Mouse (Mus musculus) forebrain, embryonic 12.5 days (tissue): Measurements from ENCODE around the gene Pex13. TPM values are rescaled to one million over a fixed set of nuclear protein-coding genes. Genes with fewer than 3 reads are reported as not detected.
A peak's percentile ranks its signal among the peaks of the same experiment; 100 is the strongest.

Experiments used
- ATAC-seq: fragments of 200-750 bp; cut with Nextera tagmentation; 2 replicates; pipeline ENCODE4 v1.8.0; 2017; ENCODE audit warnings: moderate TSS enrichment; ENCODE audit not compliant: low FRiP score
- H3K27ac ChIP-seq: fragments of 300-500 bp; sonication (generic); 2 replicates; pipeline ENCODE4 v1.5.1; 2016; ENCODE audit warnings: mild to moderate bottlenecking
- H3K27me3 ChIP-seq: fragments of 300-500 bp; sonication (generic); 2 replicates; pipeline ENCODE4 v1.6.1; 2016; ENCODE audit warnings: mild to moderate bottlenecking
- H3K36me3 ChIP-seq: fragments of 300-500 bp; sonication (generic); replicated peaks from 2 replicates; pipeline ENCODE4 v1.6.1; 2016; ENCODE audit warnings: mild to moderate bottlenecking
- H3K4me1 ChIP-seq: fragments of 300-500 bp; sonication (generic); 2 replicates; pipeline ENCODE4 v1.6.1; 2016
- H3K4me2 ChIP-seq: fragments of 300-500 bp; sonication (generic); 2 replicates; pipeline ENCODE4 v1.6.1; 2016; ENCODE audit warnings: mild to moderate bottlenecking, moderate library complexity
- H3K4me3 ChIP-seq: fragments of 300-500 bp; sonication (generic); replicated peaks from 2 replicates; pipeline ENCODE4 v1.5.1; 2016; ENCODE audit warnings: mild to moderate bottlenecking
- H3K9ac ChIP-seq: fragments of 300-500 bp; sonication (generic); 2 replicates; pipeline ENCODE4 v1.6.1; 2016; ENCODE audit warnings: mild to moderate bottlenecking
- H3K9me3 ChIP-seq: fragments of 300-500 bp; sonication (generic); 2 replicates; pipeline ENCODE4 v1.6.1; 2016
- WGBS: fragments of 180-500 bp; shearing (Covaris S2); methylation state at CpG from one replicate; pipeline ENCODE4 v1.1.7; 2016; 5-methylcytosine and 5-hydroxymethylcytosine counted together
- polyA plus RNA-seq: library from polyadenylated mRNA; unstranded; fragments of >200 nt; fragmentation: Nextera tagmentation; extraction: Ambion mirVana; gene quantifications from 2 replicates; pipeline ENCODE4 v1.2.1, GENCODE M21; 2016

Gene Pex13
- polyA plus RNA-seq, 1 experiment from 2014 or later: 45.9 TPM

DNA sequence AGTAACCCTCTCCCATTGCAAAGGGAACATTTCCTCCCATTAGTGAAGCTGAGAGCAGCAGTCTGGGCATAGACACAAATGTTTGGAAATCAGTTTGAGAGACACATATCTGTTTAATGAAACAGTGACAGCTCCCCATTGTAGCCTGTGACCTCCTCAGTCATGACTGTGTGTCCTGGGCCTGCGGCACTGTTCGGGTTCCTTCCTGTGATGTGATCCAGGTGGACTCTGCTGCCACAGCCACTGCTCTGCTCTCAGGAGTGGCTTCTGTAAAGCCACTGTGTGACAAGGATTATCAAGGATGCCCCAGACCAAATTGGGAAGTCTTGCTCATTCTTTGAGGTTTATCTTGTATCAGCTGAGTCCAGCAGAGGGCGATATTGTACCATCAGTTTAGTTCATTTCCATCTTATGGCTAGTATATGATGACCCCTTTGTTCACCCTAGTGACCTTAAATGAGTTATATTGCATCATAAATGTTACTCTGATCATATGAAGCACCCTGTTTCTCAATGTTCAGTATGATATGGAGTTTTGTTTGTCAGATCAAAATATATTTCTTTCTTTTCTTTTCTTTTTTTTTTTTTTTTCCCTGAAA is 13.4 kb upstream of the Pex13 start:
- Histone ChIP-seq H3K4me1 (no peaks in the 10 kb centered on the region), H3K4me2 (no peak overlapping the region), H3K36me3 (peaks cover 65% of the 10 kb centered on the region), H3K9ac (no peak overlapping the region), H3K27ac (no peak overlapping the region), H3K27me3 (no peaks in the 10 kb centered on the region), H3K4me3 (no peak overlapping the region), H3K9me3 (no peaks in the 10 kb centered on the region)
- no peak for ATAC-seq
- 51% methylated on average over 3 of the region's 3 CpGs for WGBS

DNA sequence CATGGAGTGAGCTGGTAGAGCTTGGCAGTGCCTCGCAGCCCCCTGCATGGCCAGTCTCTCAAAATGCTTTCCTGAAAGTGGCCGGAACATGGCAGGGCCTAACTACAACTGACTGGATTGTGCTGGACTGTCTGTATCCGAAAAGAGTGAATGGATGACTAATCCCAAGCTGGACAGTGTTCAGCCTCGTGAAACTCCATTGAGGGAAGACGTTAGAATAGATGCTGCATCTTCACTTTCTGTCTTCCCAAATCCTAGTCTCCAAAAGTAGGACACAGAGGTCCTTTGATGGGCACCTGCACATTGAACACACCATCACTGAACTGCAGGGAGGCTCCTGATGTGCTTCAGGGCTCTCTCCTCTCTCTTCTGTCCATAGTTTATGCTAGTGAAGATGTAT is 10.3 kb upstream of the Pex13 start:
- Histone ChIP-seq H3K9me3 (no peaks in the 10 kb centered on the region), H3K4me3 (no peak overlapping the region), H3K36me3 (peaks cover 65% of the 10 kb centered on the region), H3K9ac (no peak overlapping the region), H3K4me1 (no peaks in the 10 kb centered on the region), H3K4me2 (no peak overlapping the region), H3K27ac (no peak overlapping the region), H3K27me3 (no peaks in the 10 kb centered on the region)
- 90% methylated on average over 5 of the region's 5 CpGs for whole genome bisulfite sequencing
- ATAC-seq: no peak

- no peak overlapping the region for H3K4me2 ChIP-seq
- H3K27ac ChIP-seq: no peak overlapping the region
- peaks cover 41% of the 10 kb centered on the region for H3K36me3 ChIP-seq
- 88% methylated on average over 4 of the region's 4 CpGs for WGBS
- ATAC-seq: no peak
- peaks cover 4% of the 10 kb centered on the region; the same call in 1 of the 2 replicates for H3K4me1 ChIP-seq
- no peak overlapping the region for H3K4me3 ChIP-seq
- no peaks in the 10 kb centered on the region for H3K9me3 ChIP-seq
- H3K9ac ChIP-seq: no peak overlapping the region
- no peaks in the 10 kb centered on the region for H3K27me3 ChIP-seq
Measured at GRCm38 (mm10) chr11:23672256-23672749, 6.5 kb upstream of the Pex13 start.

DNA sequence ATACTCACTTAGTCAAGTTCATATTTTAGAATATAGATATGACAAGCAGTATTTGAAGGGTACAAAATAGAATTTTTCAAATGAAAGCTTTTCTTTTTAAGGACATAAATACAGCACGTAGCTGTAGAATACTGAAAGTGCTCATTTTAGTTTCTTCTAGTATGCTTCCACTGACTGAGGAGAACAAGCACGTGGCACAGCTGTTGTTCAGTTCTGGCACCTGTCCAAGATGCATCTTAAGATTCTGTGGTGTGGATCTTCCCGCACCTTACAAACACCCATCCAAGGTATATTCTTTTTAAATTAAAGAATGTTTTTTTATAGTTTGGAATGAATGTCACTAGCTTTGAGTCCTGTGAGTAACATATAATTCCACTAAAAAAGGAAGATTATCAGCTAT is 1.4 kb upstream of the Pex13 start:
- ATAC-seq: no peak

DNA sequence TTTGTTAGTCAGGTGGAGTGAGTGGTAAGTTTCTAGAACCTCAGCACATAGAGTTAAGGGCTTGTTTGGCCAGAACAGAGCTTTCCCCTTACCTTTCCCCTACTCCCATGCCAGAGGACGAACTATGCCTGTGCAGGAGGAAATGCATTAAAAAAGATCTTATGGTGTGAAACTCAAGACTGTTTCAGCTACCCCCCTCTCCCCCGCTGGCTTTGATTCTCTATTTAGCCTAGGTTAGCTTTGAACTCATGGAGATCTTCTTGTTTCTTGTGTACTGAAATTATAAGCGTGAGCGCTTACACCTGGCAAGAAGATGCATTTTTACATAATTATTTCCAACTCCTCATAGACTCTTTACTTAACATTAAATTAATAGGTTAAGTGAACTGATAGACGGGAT is 767 bp upstream of the Pex13 start:
- 7% methylated on average over 5 of the region's 5 CpGs for WGBS
- no peaks in the 10 kb centered on the region for H3K36me3 ChIP-seq
- no peak for ATAC-seq
- H3K4me3 ChIP-seq: peak overlapping the region; percentile 89
- no peaks in the 10 kb centered on the region for H3K9me3 ChIP-seq
- H3K9ac ChIP-seq: peak overlapping the region; percentile 74
- H3K27me3 ChIP-seq: no peaks in the 10 kb centered on the region
- peaks cover 16% of the 10 kb centered on the region for H3K4me1 ChIP-seq
- peak overlapping the region; percentile 67 for H3K4me2 ChIP-seq
- H3K27ac ChIP-seq: peak overlapping the region; percentile 94

More for the DNA sequence above, 1.4 kb upstream of the Pex13 start:
- H3K27me3 ChIP-seq: no peaks in the 10 kb centered on the region
- H3K4me2 ChIP-seq: peak overlapping the region; percentile 67
- peak overlapping the region; percentile 89 for H3K4me3 ChIP-seq
- WGBS: 43% methylated on average over 3 of the region's 3 CpGs
- no peak overlapping the region for H3K27ac ChIP-seq
- no peak overlapping the region for H3K9ac ChIP-seq
- no peaks in the 10 kb centered on the region for H3K36me3 ChIP-seq
- H3K4me1 ChIP-seq: peaks cover 16% of the 10 kb centered on the region
- no peaks in the 10 kb centered on the region for H3K9me3 ChIP-seq

GRCm38 (mm10) chr11:23665311-23665786 is 410 bp downstream of the Pex13 start, which contains the start of gene Pus10:
Gene Pus10, plus strand, starts transcription at chr11:23665674.
- ATAC-seq: peak; percentile 62
- Histone ChIP-seq H3K4me1 (peaks cover 16% of the 10 kb centered on the region), H3K36me3 (no peaks in the 10 kb centered on the region), H3K4me2 (peak within 1 kb of the TSS; percentile 67), H3K9ac (peak within 1 kb of the TSS; percentile 90), H3K27ac (peak within 1 kb of the TSS; percentile 94), H3K4me3 (peak within 1 kb of the TSS; percentile 89), H3K27me3 (no peaks in the 10 kb centered on the region), H3K9me3 (no peaks in the 10 kb centered on the region)
- WGBS: under 1% methylated on average over 40 of the region's 40 CpGs

DNA sequence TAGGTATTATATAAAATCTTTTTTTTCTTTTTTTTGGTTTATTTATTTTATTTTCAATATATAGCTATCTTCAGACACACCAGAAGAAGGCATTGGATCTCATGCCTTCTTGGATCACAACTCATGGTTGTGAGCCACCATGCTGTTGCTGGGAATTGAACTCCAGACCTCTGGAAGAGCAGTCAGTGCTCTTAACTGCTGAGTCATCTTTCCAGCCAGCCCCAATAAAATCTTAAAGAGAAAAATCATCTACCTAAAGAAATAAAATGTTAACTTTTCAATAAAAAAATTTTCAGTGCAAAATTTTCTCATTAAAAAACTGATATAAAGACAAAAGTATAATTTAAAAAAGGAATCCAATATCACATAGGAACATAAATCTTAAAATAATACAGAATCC is 1.5 kb downstream of the Pex13 start:
- Histone ChIP-seq H3K4me1 (peaks cover 16% of the 10 kb centered on the region), H3K9ac (no peak overlapping the region), H3K27ac (no peak overlapping the region), H3K4me2 (no peak overlapping the region), H3K36me3 (no peaks in the 10 kb centered on the region), H3K27me3 (no peaks in the 10 kb centered on the region), H3K9me3 (no peaks in the 10 kb centered on the region), H3K4me3 (no peak overlapping the region)
- no peak for ATAC-seq

DNA sequence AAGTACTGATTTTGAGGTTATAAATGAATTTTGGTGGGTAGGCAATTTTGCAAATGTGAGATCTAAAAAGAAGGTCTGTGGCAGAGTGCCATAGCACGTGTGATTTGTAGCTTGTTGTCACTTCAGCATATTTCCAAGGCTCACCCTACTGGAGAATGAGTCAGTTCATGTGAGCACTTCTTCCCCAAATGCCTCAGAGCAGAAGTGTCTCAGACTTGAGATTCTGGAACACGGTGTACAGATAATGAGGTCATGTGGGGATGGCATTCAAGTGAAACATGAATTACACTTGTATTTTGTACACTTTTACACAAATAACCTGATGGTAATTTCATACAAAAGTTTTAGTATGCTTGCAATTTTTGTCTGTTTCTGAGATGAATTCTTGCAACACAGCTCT is 8.0 kb downstream of the Pex13 start:
- no peak overlapping the region for H3K4me3 ChIP-seq
- no peaks in the 10 kb centered on the region for H3K27me3 ChIP-seq
- no peaks in the 10 kb centered on the region for H3K9me3 ChIP-seq
- peaks cover 2% of the 10 kb centered on the region; the same call in 1 of the 2 replicates for H3K4me1 ChIP-seq
- WGBS: 85% methylated on average over 2 of the region's 2 CpGs
- no peaks in the 10 kb centered on the region; the same call in 1 of the 2 replicates for H3K36me3 ChIP-seq
- H3K9ac ChIP-seq: no peak overlapping the region
- no peak overlapping the region for H3K27ac ChIP-seq
- no peak for ATAC-seq
- H3K4me2 ChIP-seq: no peak overlapping the region

- WGBS: 51% methylated on average over 3 of the region's 3 CpGs
- peaks cover 2% of the 10 kb centered on the region; the same call in 1 of the 2 replicates for H3K4me1 ChIP-seq
- H3K4me2 ChIP-seq: no peak overlapping the region
- H3K9ac ChIP-seq: no peak overlapping the region
- no peak overlapping the region for H3K4me3 ChIP-seq
- no peaks in the 10 kb centered on the region for H3K27me3 ChIP-seq
- no peak for ATAC-seq
- H3K9me3 ChIP-seq: no peaks in the 10 kb centered on the region
- H3K27ac ChIP-seq: no peak overlapping the region
- H3K36me3 ChIP-seq: peaks cover 9% of the 10 kb centered on the region
Measured at GRCm38 (mm10) chr11:23653666-23654065, 12.1 kb downstream of the Pex13 start.

- H3K27me3 ChIP-seq: no peaks in the 10 kb centered on the region
- H3K4me3 ChIP-seq: no peak overlapping the region
- 96% methylated on average over 3 of the region's 3 CpGs for WGBS
- H3K36me3 ChIP-seq: peaks cover 26% of the 10 kb centered on the region
- ATAC-seq: no peak
- H3K4me1 ChIP-seq: no peaks in the 10 kb centered on the region
- no peak overlapping the region for H3K27ac ChIP-seq
- H3K9ac ChIP-seq: no peak overlapping the region
- H3K9me3 ChIP-seq: no peaks in the 10 kb centered on the region
- no peak overlapping the region for H3K4me2 ChIP-seq
Measured at GRCm38 (mm10) chr11:23647835-23648234, 17.9 kb downstream of the Pex13 start.

DNA sequence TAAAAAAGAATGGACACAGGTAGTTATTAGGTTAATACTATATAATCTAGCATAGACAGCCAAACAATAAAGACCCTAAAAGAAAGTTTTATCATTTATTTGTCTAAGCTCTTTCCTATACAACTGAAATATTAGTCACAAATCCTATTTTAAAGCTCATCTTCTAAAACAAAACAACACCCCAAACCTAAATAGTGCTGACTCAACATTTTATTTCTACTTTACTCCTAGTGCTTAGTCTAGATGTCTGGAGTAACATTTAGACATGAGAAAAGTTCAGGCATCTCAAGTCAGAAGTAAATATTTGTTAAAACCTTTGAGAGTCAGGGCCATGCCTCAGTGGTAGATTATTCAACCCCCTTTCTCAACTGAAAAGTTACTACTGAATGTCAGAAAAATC is 18.3 kb downstream of the Pex13 start:
- ATAC-seq: no peak
- H3K27ac ChIP-seq: no peak overlapping the region
- H3K27me3 ChIP-seq: no peaks in the 10 kb centered on the region
- no peak overlapping the region for H3K4me2 ChIP-seq
- no peaks in the 10 kb centered on the region for H3K4me1 ChIP-seq
- H3K9me3 ChIP-seq: no peaks in the 10 kb centered on the region
- peaks cover 30% of the 10 kb centered on the region for H3K36me3 ChIP-seq
- H3K4me3 ChIP-seq: no peak overlapping the region
- H3K9ac ChIP-seq: no peak overlapping the region

DNA sequence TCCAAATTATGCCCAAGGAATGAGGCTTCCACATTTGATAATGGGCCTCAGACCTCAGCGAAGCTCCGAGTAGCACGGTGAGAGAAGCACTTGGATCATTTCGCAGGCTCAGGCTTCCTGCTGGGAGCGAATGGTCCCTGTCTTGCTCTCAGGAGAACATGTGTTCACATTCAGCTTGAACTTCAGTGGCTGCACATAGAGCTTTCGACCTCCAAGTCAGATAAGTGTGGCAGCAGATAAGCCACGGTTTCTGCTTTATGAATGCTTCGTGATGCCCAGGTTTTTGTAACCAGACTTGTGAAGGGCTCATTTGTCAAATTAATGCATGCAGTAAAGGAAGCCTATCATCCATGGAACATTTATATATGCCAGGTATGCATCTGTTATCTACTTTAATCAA is 31.2 kb downstream of the Pex13 start:
- no peak overlapping the region for H3K4me2 ChIP-seq
- H3K4me1 ChIP-seq: peaks cover 10% of the 10 kb centered on the region
- H3K9ac ChIP-seq: no peak overlapping the region
- no peak overlapping the region for H3K27ac ChIP-seq
- H3K9me3 ChIP-seq: no peaks in the 10 kb centered on the region
- WGBS: 79% methylated on average over 8 of the region's 8 CpGs
- no peak for ATAC-seq
- H3K4me3 ChIP-seq: no peak overlapping the region
- no peaks in the 10 kb centered on the region for H3K27me3 ChIP-seq
- no peaks in the 10 kb centered on the region; the same call in 1 of the 2 replicates for H3K36me3 ChIP-seq

GRCm38 (mm10) chr11:23633879-23634215 is 31.9 kb downstream of the Pex13 start:
- Histone ChIP-seq H3K9me3 (no peaks in the 10 kb centered on the region), H3K4me3 (peak overlapping the region; percentile 72), H3K9ac (peak overlapping the region; percentile 22; the same call in 1 of the 2 replicates), H3K36me3 (no peaks in the 10 kb centered on the region; the same call in 1 of the 2 replicates), H3K4me1 (peaks cover 10% of the 10 kb centered on the region), H3K4me2 (peak overlapping the region; percentile 58), H3K27ac (peak overlapping the region; percentile 93), H3K27me3 (no peaks in the 10 kb centered on the region)
- 13% methylated on average over 7 of the region's 7 CpGs for WGBS
- no peak; the same call in 1 of the 2 replicates for ATAC-seq
